Mouse (Mus musculus) gonadal fat pad, adult 2 months (tissue): ENCODE results near the gene Ptpn7. TPM values are rescaled to one million over a fixed set of nuclear protein-coding genes. Genes with fewer than 3 reads are reported as not detected.
"Not testable (repeated sequence)": the region's sequence is repeated elsewhere in the genome, so short reads cannot be mapped to it uniquely, and the experiment has no call there.

Experiments used
- DNase-seq: peaks from one replicate; pipeline ENCODE4 v3.0.0-alpha.2; 2012; ENCODE audit warnings: low read depth
- polyA plus RNA-seq: library from polyadenylated mRNA; depleted of rRNA; stranded (reverse); fragments of >200 nt; gene quantifications from 2 replicates; pipeline ENCODE4 v1.2.3, GENCODE M21; 2012; rRNA removed

Gene Ptpn7
- polyA plus RNA-seq, 1 experiment, result 2.9 TPM

GRCm38 (mm10) chr1:135187016-135187415 is 54.5 kb downstream of the Ptpn7 start:
- not testable (repeated sequence) for DNase-seq

GRCm38 (mm10) chr1:135188197-135188596 is 55.7 kb downstream of the Ptpn7 start:
- peak; percentile 49 for DNase-seq

GRCm38 (mm10) chr1:135189186-135189585 is 56.7 kb downstream of the Ptpn7 start:
- no peak for DNase-seq

- not testable (repeated sequence) for DNase-seq
These were observed 61.8 kb downstream of the Ptpn7 start for GRCm38 (mm10) chr1:135194335-135194734.

Other genes with a start within 250 kb of the Ptpn7 start
- 23.1 and 24.4 TPM in 2 replicates for gene Ppp1r12b, start 176.8 kb upstream of the Ptpn7 start, polyA plus RNA-seq
- gene Ube2t, start 170.1 kb upstream of the Ptpn7 start, polyA plus RNA-seq, result 0.95 and 1.3 TPM in 2 replicates
- 0.18 and 0.24 TPM in 2 replicates for gene Lgr6, start 27.4 kb upstream of the Ptpn7 start, polyA plus RNA-seq
- gene Arl8a, start 14.1 kb downstream of the Ptpn7 start, polyA plus RNA-seq, result 64.5 and 86.7 TPM in 2 replicates
- gene Gpr37l1, start 35.0 kb downstream of the Ptpn7 start, polyA plus RNA-seq, result 1.00 and 1.5 TPM in 2 replicates
- gene Elf3, start 125.9 kb downstream of the Ptpn7 start, polyA plus RNA-seq, result 82.7 and 109 TPM in 2 replicates
- gene Rnpep, start 151.4 kb downstream of the Ptpn7 start, polyA plus RNA-seq, result 50.6 and 70.7 TPM in 2 replicates
- 82.7 and 105 TPM in 2 replicates for gene Timm17a, start 181.1 kb downstream of the Ptpn7 start, polyA plus RNA-seq
- 14.1 and 14.6 TPM in 2 replicates for gene Lmod1, start 192.1 kb downstream of the Ptpn7 start, polyA plus RNA-seq
- gene Shisa4, start 242.5 kb downstream of the Ptpn7 start, polyA plus RNA-seq, result 5.7 and 8.2 TPM in 2 replicates